Mouse (Mus musculus): Measurements from ENCODE around the gene Camk1d. TPM values are rescaled to one million over a fixed set of nuclear protein-coding genes. Genes with fewer than 3 reads are reported as not detected.

Camk1d gene
- total RNA-seq, 2 experiments from 2014 or later, result 0.96 to 2.0 TPM

DNA sequence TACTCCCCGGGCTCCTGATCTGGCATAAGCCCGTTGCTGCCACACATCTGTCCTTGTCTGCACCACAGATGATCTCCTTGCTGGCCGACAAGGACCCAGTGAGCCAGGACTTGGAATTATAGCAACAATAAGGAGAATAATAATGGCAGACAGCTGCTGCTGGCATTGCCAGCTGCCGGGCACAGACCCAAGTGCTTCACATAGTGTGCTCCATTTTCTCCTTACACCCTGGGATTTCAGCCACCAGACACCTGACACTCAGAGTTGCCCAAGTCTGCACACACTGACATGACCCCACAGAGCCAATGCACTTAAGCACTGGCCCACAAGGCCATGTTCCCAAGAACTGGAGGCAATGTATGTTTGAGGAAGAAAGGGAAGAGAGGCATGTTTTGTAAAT, 214.7 kb downstream of the Camk1d start:
- no peak for DNase-seq
- intact Hi-C loops (cut with DNase I), result no loop called here

DNA sequence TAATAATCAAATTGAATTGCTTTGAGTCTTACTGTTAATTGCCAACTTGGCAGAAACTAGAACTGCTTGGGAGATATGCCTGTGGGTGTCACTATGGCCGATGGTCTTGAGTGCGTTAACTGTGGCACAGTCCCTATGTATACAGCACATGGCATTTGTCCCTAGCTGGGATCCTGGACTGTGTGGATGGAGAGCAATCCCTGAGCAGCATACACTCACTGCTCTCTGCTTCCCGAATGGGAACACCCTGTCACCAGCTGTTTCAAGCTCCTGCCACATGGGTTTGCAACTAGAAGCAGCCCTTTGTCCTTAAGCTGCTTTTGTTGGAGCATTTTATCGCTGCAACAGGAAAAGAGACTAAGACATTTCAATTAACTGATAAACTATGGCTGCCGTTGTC, 224.4 kb downstream of the Camk1d start:
- no peak for DNase-seq
- intact Hi-C loops (cut with DNase I), result no loop called here

DNA sequence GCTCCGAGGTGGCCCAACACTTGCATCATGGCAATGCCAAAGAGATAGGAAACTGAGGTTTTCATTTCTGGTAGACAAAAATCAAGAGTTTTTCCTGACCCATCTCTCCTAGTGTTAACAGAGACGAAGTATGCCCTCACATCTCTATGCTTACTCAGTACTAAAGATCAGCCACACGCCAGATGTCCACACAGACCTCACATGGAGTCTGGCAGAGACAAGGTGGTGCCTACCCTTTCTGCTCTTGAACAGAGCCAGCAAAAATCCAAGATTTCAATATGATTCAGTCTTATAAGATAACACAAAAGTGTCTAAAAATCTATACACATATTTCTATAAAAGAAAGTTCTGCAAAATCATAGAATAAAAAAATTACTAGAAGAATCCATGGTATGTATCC, 227.0 kb downstream of the Camk1d start:
- DNase-seq, result no peak
- intact Hi-C loops (cut with DNase I), result no loop called here

DNA sequence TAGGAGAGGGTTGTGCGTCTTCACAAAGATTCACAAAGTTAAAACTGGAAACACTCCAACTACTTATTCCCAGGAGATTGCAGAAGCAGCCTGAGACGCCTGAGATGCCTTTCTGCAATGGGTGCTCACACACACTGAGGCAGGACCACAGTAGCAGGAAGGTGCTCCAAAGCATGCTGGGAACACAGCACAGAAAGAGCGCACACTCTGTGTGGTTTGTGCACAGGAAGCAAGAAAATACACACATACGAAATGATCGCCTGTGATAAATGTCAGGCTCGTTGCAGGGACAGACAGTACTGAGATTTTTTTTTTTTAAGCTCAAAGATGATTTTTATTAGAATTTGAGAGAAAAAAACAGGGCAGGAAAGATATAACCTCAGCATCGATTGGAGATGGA, 227.7 kb downstream of the Camk1d start:
- no peak for DNase-seq
- intact Hi-C loops (cut with DNase I), result no loop called here

DNA sequence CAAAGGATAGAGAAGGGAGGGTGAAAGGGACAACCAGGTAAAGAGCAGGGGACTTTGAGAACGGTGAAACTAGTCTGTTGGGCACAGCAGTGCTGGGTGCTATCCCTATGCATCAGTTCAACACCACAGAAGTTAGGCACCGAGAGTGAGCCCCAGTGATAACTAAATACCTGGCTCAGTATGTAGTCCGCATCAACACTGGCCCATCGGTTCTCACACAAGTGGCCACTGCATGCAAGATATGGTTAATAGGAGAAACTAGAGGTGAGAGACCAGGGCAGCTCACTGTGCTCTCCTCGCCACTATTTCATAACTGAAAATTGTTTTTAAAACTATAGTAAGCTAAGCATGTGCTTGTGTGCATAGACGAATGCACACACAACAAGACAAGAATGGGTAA, 228.5 kb downstream of the Camk1d start:
- intact Hi-C loops (cut with DNase I), result no loop called here
- no peak for DNase-seq

DNA sequence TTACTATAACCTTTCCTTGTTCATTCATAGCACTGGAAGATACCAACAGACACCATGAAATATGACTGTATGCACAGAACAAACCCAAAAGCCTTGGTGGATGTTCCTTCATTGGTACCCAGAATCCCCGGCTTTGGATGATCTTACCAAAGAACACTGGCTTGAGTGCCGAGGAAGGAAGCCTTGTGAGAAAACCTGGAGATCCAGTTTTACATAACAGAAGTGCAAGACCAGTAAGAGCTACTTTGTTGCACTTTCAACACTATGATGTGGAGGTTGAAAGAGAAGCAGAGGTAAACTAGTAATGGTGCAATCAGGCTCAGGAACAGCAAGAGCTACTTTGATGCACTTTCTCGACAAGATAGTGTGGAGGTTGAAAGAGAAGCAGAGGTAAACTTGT, 234.4 kb downstream of the Camk1d start:
- intact Hi-C loops (cut with DNase I), result no loop called here

DNA sequence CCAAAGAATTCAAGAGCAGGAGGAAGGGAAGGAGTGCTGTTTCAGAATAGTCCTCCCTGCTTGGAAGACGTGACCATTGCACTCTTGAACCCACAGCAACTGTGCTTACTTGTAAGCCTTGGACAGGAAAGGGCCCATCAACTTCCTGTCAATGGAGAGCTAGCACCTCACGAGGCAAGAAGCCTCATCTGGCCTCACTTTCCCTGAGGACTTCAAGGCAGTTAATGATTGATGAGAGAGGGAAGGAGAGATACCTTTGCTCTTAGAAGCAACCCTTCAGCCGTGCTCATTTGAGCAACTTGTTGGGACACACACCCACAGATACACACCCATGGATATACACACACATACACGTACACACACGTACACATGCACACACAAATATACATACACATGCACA, 235.6 kb downstream of the Camk1d start:
- intact Hi-C loops (cut with DNase I), result no loop called here
- DNase-seq, result no peak

More for the DNA sequence above, 234.4 kb downstream of the Camk1d start:
- no peak for DNase-seq

DNA sequence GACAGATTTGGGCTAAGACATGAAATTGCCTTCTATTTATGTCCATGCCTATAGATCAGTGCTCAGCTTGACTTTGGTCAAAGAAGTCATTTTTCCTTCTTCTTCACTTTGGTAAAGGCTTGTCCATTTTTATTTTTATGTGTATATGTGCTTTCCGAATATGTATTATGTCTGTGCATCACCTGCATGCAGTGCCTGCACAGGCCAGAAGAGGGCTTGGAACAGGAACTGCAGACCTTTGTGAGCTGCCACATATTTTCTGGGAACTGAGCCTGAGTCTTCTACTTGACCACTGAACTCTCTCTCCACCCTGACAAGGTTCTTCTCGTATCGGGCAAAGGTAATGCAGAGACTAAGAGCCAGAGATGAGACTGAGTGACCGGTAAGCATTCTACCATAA, 236.1 kb downstream of the Camk1d start:
- no peak for DNase-seq
- intact Hi-C loops (cut with DNase I), result no loop called here

DNA sequence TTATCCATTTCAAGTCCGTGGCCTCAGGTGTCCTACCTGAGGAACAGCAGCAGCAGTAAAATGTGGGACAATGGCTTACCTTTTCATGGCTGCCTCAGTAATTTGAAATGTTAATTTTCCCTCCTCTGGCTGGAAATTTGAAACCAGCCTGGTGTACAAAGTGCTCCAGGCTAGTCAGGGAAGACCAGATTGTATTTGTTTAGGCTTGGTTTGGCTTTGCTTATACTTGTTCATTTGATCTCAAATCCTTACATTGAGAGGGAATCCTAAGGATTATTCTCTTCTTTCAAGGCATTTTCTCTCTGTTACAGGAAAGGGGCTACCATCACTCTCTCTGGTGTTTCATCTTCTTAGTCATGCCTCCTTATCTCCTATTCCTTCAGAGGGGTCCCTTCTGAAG, 236.8 kb downstream of the Camk1d start:
- no peak for DNase-seq
- intact Hi-C loops (cut with DNase I), result no loop called here

DNA sequence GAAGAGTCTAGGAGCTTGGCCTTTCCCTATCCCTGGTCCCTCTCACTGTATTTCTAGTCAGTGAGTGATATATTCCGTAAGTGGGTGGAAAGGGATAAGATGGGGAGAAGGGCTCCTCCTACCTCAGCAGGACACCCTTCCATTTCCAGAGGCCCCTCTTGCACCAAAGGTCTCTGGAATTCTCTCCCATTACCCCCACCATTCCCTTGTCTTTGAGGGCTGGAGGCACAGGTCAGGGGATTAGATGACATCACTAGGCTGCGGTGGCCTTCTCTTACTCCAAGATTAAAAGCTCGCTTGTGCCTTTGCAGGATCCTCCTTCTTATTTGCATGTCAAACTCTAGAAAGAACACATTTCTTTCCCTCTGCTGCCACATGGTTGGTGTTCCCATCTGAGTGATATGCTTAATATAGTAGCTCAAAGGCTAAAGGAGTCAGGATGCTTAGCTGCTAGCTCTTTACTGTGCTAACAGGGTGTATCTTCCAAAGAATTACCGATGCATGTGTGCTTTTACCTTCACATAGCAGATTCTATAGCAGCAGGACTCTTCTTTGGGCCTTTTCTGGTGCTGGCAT, 244.9 kb downstream of the Camk1d start:
- no peak for DNase-seq
- intact Hi-C loops (cut with DNase I), result no loop called here

DNA sequence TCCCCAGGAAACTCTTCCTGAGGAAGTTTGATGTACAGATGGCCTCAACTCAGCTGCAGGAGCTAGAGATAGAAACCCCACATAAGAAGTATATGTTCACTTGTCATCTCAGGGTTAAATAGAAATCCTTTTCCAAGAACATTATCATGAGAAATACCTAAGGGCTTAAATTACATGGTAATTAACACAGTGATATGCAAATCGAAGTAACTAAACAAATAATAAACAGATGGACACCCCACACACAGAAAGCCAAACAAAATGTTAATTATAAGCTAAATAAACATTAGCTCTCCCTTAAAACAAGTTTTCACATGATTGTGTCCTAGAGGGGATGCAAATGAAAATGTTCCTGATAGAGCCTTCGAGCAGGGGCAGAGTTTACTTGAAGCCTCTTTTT, 246.8 kb downstream of the Camk1d start:
- intact Hi-C loops (cut with DNase I), result no loop called here

DNA sequence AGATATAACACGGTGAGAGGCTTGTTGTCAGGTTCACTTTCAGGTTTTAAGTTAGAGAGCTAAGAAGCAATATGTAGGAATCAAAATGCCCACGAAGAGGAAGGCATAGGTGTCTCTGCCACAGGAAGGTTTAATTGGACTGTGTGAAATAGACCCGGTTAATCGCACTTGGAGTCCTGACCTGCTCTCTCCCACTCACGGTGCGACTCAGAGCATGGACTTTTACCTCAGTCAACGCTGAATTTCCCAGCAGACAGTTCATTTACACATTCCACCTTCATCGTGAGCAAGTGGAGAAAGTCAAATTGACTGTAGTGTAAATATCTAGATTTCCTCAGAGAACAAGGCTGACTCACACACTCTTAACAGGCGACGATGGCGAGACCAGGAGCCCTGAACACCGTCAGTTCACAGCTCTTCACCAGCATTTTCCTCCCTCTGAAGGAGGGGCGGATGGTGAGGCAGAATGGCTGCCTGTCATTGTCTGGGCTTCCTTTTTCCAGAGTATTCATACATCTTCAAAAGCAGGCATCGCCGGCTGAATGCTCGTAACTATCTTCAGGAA, 255.6 kb downstream of the Camk1d start:
- no peak for DNase-seq
- intact Hi-C loops (cut with DNase I), result no loop called here

More for the DNA sequence above, 246.8 kb downstream of the Camk1d start:
- no peak for DNase-seq

DNA sequence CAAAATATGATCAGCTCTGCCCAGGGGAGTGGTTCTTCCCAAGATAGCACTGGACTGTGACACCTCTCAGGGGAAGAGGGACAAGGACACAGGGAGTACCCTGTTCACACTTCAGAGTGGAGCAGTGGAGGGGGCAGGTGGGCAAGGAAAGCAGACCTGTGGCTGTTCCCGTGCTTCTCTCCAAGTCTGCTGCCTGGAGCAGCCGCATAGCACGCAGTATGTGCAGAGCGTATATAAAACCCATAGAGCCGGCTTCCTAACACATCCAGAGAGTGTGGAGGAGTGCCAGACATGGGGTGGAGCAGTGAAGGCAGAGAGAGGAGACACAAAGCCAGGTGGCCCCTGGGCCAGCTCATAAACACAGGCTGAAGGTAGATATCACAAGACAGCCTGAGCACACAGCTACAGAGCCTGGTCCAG, 256.2 kb downstream of the Camk1d start:
- intact Hi-C loops (cut with DNase I), result no loop called here

DNA sequence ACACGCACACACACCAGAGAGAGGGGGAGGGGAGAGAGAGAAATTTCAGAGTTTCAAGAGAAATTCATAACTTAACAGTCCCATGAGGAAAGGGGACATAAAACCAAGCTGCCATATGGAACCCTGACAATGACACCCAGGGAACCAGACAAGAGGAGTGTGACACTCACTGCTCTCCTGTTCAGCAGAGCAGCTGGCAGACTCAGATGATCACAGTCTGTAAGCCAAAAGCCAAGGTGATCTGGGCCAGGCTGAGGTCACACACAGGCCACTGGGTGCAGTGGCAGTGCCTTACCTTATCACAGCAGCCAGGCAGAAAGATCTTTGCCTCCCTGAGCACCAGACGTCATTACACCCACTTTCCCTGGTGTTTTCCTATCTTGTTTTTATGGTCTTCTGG, 258.2 kb downstream of the Camk1d start:
- intact Hi-C loops (cut with DNase I), result no loop called here
- no peak for DNase-seq

More for the DNA sequence above, 256.2 kb downstream of the Camk1d start:
- DNase-seq, result no peak

DNA sequence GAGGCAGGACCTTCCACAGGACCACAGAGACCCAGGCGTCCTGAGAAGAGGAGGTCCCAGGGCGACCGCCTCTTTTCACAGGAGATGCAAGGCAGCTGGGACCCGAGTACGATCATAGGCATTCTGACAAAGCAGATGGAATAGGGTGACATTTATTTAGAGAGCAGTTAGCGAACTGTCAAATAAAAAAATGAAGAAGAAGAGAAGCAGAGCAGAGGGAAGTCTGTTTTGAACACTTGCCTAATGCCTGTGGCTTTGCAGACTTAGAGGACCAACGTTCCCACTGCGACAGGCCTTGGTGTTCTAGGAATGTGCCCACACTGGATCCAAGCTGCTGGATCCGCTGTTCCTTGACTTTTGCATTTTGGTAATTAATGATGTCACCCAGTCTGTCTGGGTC, 259.5 kb downstream of the Camk1d start:
- DNase-seq, result no peak
- intact Hi-C loops (cut with DNase I), result no loop called here

DNA sequence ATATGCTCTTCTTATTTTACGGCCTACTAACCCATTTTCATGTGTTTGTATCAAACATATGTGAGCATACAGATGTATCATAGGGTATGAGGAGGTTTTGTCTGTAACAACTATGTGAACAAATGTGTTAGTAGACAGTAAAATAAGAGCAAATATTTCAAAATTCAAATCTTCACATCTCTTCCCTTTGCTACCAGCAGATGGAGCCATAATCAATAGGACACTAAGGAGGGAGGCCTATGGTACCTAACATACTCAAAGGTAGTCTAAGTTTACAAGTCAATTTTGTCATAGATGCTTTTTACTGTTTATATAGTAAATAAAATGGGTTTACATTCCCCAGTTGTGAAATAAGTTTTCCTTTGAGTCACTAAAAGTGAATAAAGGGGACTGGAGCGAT, 262.7 kb downstream of the Camk1d start:
- no peak for DNase-seq
- intact Hi-C loops (cut with DNase I), result loop anchor here (1.0 kb wide), 1 partner anchor 320 kb away; no protein-coding TSS in a partner anchor

DNA sequence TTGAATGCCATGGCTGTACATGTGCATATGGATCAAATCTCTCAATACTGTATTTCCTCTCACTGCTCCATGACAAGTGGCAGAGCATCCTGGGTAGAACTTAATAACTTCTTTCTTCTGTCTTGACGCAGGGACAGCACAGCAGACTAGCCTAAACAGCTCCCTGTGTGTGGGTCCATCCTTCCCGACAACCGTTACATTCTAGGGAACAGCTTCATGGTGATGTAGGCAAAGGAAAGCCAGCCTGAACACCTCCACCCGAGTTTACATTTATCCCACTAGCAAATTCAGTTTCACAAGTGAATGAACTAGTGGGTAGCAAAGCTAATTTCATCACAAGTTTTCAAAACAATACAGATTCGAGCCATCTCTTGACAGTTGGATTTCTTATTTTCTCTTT, 269.0 kb downstream of the Camk1d start:
- intact Hi-C loops (cut with DNase I), result no loop called here
- DNase-seq, result no peak

DNA sequence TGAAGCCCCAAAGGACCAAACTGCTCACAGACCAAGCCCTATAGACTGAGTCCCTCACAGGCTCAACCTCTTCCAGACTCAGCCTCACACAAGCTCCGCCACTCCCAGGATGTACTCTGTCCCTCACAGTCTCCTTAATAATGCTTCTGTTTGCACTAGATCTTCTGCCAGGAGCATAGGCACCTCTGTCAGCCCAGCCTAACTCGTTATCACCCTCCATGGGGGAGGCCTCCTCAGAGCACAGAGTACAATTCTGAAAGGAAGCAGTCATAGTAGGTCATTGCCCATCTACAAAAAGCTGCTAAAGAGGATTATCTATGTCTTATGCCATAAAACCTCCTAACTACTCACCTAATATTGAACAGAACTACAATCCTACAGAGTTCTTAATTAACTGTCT, 276.6 kb downstream of the Camk1d start:
- DNase-seq, result no peak
- intact Hi-C loops (cut with DNase I), result no loop called here

DNA sequence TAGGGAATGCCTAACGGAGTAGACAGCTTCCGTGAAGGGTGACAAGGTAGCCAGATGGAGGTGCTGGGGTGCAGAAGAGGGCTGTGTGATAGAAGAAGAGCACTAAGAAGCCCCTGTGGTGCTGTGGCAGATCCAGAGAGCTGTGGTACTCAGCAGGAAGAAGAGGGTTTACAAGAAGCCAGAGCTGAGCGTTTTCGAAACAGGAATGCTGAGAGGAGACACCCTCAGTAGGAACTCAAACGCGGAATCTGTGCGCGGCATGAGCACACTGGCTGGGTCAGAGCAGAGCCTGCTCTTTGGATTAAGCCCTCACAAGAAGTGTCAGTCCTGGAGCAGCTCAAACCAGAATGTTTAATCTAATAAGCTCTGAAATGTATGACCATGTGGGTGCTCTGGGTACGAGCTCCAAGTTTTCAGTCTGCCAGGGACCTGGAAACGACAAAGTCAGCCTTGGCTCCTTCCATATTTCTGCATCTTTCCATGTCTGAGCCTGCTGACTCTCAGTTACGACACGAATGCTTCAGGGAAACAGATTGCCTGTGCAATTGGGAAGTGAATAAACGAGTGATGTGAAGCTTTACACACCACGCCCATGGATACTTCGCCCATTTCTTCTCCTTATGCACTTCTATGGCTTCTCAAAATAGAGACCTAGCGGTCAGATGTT, 278.6 kb downstream of the Camk1d start:
- intact Hi-C loops (cut with DNase I), result no loop called here
- DNase-seq, result no peak

DNA sequence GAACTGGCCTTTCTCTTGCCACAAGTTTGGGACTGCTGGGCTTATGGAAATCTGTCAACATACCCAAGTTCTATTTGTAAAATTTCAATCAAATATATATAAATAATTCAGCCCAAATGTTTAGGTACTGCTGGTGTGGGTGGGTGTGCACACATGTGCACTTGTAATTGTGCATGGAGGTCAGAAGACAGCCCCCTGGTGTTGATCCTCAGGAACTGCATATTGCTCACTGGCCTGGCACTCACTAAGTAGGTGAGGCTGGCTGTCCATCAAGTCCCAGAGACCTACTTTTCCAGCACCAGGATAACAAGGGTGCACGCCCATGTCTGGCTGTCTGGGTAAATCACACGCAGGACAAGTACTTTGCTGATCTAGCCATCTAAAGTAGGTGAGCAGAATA, 283.0 kb downstream of the Camk1d start:
- no peak for DNase-seq
- intact Hi-C loops (cut with DNase I), result no loop called here

DNA sequence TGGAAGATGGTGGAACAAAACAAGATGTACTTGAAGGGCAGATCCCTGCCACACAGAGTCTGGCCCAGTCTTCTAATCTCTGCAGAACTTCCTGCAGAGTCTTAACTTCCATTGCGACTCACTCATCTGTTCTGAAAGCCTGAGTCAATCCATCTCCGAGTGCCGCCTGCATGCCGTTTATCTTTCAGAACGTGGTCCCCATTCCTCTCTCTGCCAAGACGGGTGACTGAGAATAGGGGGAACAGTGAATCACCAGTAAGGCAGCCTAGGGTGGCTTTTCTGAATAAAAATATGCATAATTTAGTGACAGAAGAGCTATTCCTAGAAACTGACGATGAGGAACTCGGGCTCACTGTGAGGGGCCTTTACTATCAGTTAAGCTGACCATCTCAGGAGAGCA, 284.4 kb downstream of the Camk1d start:
- no peak for DNase-seq
- intact Hi-C loops (cut with DNase I), result no loop called here

DNA sequence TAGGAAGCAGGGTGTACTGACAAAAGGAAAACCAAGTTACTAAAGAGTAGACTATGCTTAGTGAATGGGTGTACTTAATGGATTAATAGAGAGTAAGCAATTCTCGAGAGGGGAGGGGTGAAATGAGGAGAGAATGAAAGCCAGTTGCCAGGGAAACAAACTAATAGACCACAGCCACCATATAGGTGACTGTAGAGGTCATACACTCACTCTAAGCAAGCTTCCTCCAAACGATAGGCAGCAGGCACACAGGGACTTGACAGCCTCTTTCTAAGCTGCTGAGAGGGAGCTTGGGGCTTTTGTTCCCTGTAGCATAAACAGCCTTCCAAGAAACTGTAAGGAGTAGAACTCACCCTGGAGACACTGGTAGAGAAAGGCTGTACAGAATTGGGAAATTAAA, 288.2 kb downstream of the Camk1d start:
- intact Hi-C loops (cut with DNase I), result no loop called here
- DNase-seq, result no peak
